Mouse (Mus musculus): ENCODE results near the gene Ifna14. TPM values are rescaled to one million over a fixed set of nuclear protein-coding genes. Genes with fewer than 3 reads are reported as not detected.

Ifna14 gene
- total and polyA plus RNA-seq, 3 experiments: 0.44 TPM; not detected in 2

Other genes with a start within 250 kb of the Ifna14 start
Only the 20 nearest of the 28 such genes appear.
- 0.44 TPM in 1 of 2 replicates, not detected in the other for gene Hacd4, start 132.9 kb downstream of the Ifna14 start, total RNA-seq (2014; fragmentation: Nextera tagmentation)
- gene Hacd4, start 132.9 kb downstream of the Ifna14 start, total RNA-seq (2017): 0.52 and 0.76 TPM in 2 replicates
- gene Hacd4, start 132.9 kb downstream of the Ifna14 start, polyA plus RNA-seq (2012): not detected in 2 replicates
- not detected in 2 replicates for gene Ifnb1, start 49.0 kb downstream of the Ifna14 start, total RNA-seq (2014; fragmentation: Nextera tagmentation)
- gene Ifnb1, start 49.0 kb downstream of the Ifna14 start, total RNA-seq (2017): not detected in 2 replicates
- gene Ifnb1, start 49.0 kb downstream of the Ifna14 start, polyA plus RNA-seq (2012): not detected in 2 replicates
- gene Ifna15, start 13.6 kb downstream of the Ifna14 start, total RNA-seq (2014; fragmentation: Nextera tagmentation): not detected in 2 replicates
- gene Ifna15, start 13.6 kb downstream of the Ifna14 start, total RNA-seq (2017): not detected in 2 replicates
- gene Ifna15, start 13.6 kb downstream of the Ifna14 start, polyA plus RNA-seq (2012): not detected in 2 replicates
- not detected in 2 replicates for gene Ifna9, start 20.6 kb upstream of the Ifna14 start, total RNA-seq (2014; fragmentation: Nextera tagmentation)
- 0.29 TPM in 1 of 2 replicates, not detected in the other for gene Ifna9, start 20.6 kb upstream of the Ifna14 start, total RNA-seq (2017)
- not detected in 2 replicates for gene Ifna9, start 20.6 kb upstream of the Ifna14 start, polyA plus RNA-seq (2012)
- not detected in 2 replicates for gene Ifna12, start 31.6 kb upstream of the Ifna14 start, total RNA-seq (2014; fragmentation: Nextera tagmentation)
- gene Ifna12, start 31.6 kb upstream of the Ifna14 start, total RNA-seq (2017): not detected in 2 replicates
- gene Ifna12, start 31.6 kb upstream of the Ifna14 start, polyA plus RNA-seq (2012): not detected in 2 replicates
- gene C87499, start 62.6 kb upstream of the Ifna14 start, total RNA-seq (2014; fragmentation: Nextera tagmentation): not detected in 2 replicates
- gene C87499, start 62.6 kb upstream of the Ifna14 start, total RNA-seq (2017): 0.22 and 0.46 TPM in 2 replicates
- gene C87499, start 62.6 kb upstream of the Ifna14 start, polyA plus RNA-seq (2012): not detected in 2 replicates
- not detected in 2 replicates for gene Ifna13, start 72.7 kb upstream of the Ifna14 start, total RNA-seq (2014; fragmentation: Nextera tagmentation)
- not detected in 2 replicates for gene Ifna13, start 72.7 kb upstream of the Ifna14 start, total RNA-seq (2017)
- not detected in 2 replicates for gene Ifna13, start 72.7 kb upstream of the Ifna14 start, polyA plus RNA-seq (2012)
- gene Ifna16, start 105.1 kb upstream of the Ifna14 start, total RNA-seq (2014; fragmentation: Nextera tagmentation): not detected in 2 replicates
- gene Ifna16, start 105.1 kb upstream of the Ifna14 start, total RNA-seq (2017): not detected in 2 replicates
- gene Ifna16, start 105.1 kb upstream of the Ifna14 start, polyA plus RNA-seq (2012): not detected in 2 replicates
- gene Ifna2, start 112.1 kb upstream of the Ifna14 start, total RNA-seq (2014; fragmentation: Nextera tagmentation): not detected in 2 replicates
- not detected in 2 replicates for gene Ifna2, start 112.1 kb upstream of the Ifna14 start, total RNA-seq (2017)
- not detected in 2 replicates for gene Ifna2, start 112.1 kb upstream of the Ifna14 start, polyA plus RNA-seq (2012)
- gene Ifnab, start 119.6 kb upstream of the Ifna14 start, total RNA-seq (2014; fragmentation: Nextera tagmentation): not detected in 2 replicates
- not detected in 2 replicates for gene Ifnab, start 119.6 kb upstream of the Ifna14 start, total RNA-seq (2017)
- not detected in 2 replicates for gene Ifnab, start 119.6 kb upstream of the Ifna14 start, polyA plus RNA-seq (2012)
- not detected in 2 replicates for gene Gm26566, start 150.0 kb upstream of the Ifna14 start, total RNA-seq (2014; fragmentation: Nextera tagmentation)
- gene Gm26566, start 150.0 kb upstream of the Ifna14 start, total RNA-seq (2017): 0.33 and 0.46 TPM in 2 replicates
- 0.08 and 0.22 TPM in 2 replicates for gene Gm26566, start 150.0 kb upstream of the Ifna14 start, polyA plus RNA-seq (2012)
- 63.5 and 64.7 TPM in 2 replicates for gene Klhl9, start 150.7 kb upstream of the Ifna14 start, total RNA-seq (2014; fragmentation: Nextera tagmentation)
- gene Klhl9, start 150.7 kb upstream of the Ifna14 start, total RNA-seq (2017): 95.4 and 115 TPM in 2 replicates
- 5.6 and 6.3 TPM in 2 replicates for gene Klhl9, start 150.7 kb upstream of the Ifna14 start, polyA plus RNA-seq (2012)
- not detected in 2 replicates for gene Gm13271, start 183.1 kb upstream of the Ifna14 start, total RNA-seq (2014; fragmentation: Nextera tagmentation)
- not detected in 2 replicates for gene Gm13271, start 183.1 kb upstream of the Ifna14 start, total RNA-seq (2017)
- gene Gm13271, start 183.1 kb upstream of the Ifna14 start, polyA plus RNA-seq (2012): not detected in 2 replicates
- not detected in 2 replicates for gene Gm13283, start 188.3 kb upstream of the Ifna14 start, total RNA-seq (2014; fragmentation: Nextera tagmentation)
- not detected in 2 replicates for gene Gm13283, start 188.3 kb upstream of the Ifna14 start, total RNA-seq (2017)
- gene Gm13283, start 188.3 kb upstream of the Ifna14 start, polyA plus RNA-seq (2012): not detected in 2 replicates
- gene Gm13290, start 202.0 kb upstream of the Ifna14 start, total RNA-seq (2014; fragmentation: Nextera tagmentation): not detected in 2 replicates
- not detected in 2 replicates for gene Gm13290, start 202.0 kb upstream of the Ifna14 start, total RNA-seq (2017)
- not detected in 2 replicates for gene Gm13290, start 202.0 kb upstream of the Ifna14 start, polyA plus RNA-seq (2012)
- not detected in 2 replicates for gene Gm13289, start 205.1 kb upstream of the Ifna14 start, total RNA-seq (2014; fragmentation: Nextera tagmentation)
- gene Gm13289, start 205.1 kb upstream of the Ifna14 start, total RNA-seq (2017): not detected in 2 replicates
- gene Gm13289, start 205.1 kb upstream of the Ifna14 start, polyA plus RNA-seq (2012): not detected in 2 replicates
- gene Gm13272, start 208.1 kb upstream of the Ifna14 start, total RNA-seq (2014; fragmentation: Nextera tagmentation): not detected in 2 replicates
- gene Gm13272, start 208.1 kb upstream of the Ifna14 start, total RNA-seq (2017): 0.29 TPM in 1 of 2 replicates, not detected in the other
- not detected in 2 replicates for gene Gm13272, start 208.1 kb upstream of the Ifna14 start, polyA plus RNA-seq (2012)
- not detected in 2 replicates for gene Ifnz, start 210.3 kb upstream of the Ifna14 start, total RNA-seq (2014; fragmentation: Nextera tagmentation)
- not detected in 2 replicates for gene Ifnz, start 210.3 kb upstream of the Ifna14 start, total RNA-seq (2017)
- gene Ifnz, start 210.3 kb upstream of the Ifna14 start, polyA plus RNA-seq (2012): not detected in 2 replicates
- gene Gm13276, start 213.9 kb upstream of the Ifna14 start, total RNA-seq (2014; fragmentation: Nextera tagmentation): not detected in 2 replicates
- gene Gm13276, start 213.9 kb upstream of the Ifna14 start, total RNA-seq (2017): not detected in 2 replicates
- gene Gm13276, start 213.9 kb upstream of the Ifna14 start, polyA plus RNA-seq (2012): not detected in 2 replicates
- not detected in 2 replicates for gene Gm13277, start 216.8 kb upstream of the Ifna14 start, total RNA-seq (2014; fragmentation: Nextera tagmentation)
- not detected in 2 replicates for gene Gm13277, start 216.8 kb upstream of the Ifna14 start, total RNA-seq (2017)
- not detected in 2 replicates for gene Gm13277, start 216.8 kb upstream of the Ifna14 start, polyA plus RNA-seq (2012)

All from G1E (cell line).